Mouse (Mus musculus) erythroblast, embryonic 14.5 days (primary cell): Measurements from ENCODE around the gene Arhgap8. TPM values are rescaled to one million over a fixed set of nuclear protein-coding genes. Genes with fewer than 3 reads are reported as not detected.

Experiments
- H3K27me3 ChIP-seq: 2 replicates; pipeline ENCODE4 v1.6.1; 2012; ENCODE audit warnings: inconsistent platforms; ENCODE audit not compliant: control insufficient read depth
- H3K36me3 ChIP-seq: 2 replicates; pipeline ENCODE4 v1.6.1; 2012; ENCODE audit warnings: mild to moderate bottlenecking, inconsistent platforms; ENCODE audit not compliant: control insufficient read depth
- H3K4me1 ChIP-seq: 2 replicates; pipeline ENCODE4 v1.6.1; 2012; ENCODE audit warnings: inconsistent platforms; ENCODE audit not compliant: control insufficient read depth
- H3K4me3 ChIP-seq: replicated peaks from 2 replicates; pipeline ENCODE3; 2012; ENCODE audit warnings: moderate library complexity, mild to moderate bottlenecking, inconsistent platforms
- H3K9me3 ChIP-seq: 2 replicates; pipeline ENCODE4 v1.6.1; 2012; ENCODE audit warnings: low read length, inconsistent platforms, mixed read lengths; ENCODE audit not compliant: control insufficient read depth
- GATA1 ChIP-seq: IDR thresholded peaks from 2 replicates; pipeline ENCODE4 v1.6.1; 2012; ENCODE audit warnings: low read length, inconsistent platforms, mixed read lengths
- TAL1 ChIP-seq: IDR thresholded peaks from 3 replicates; pipeline ENCODE4 v1.6.1; 2012; ENCODE audit warnings: low read length, inconsistent platforms, mixed read lengths
- polyA plus RNA-seq: library from polyadenylated mRNA; stranded (reverse); fragments of >175 nt; gene quantifications from 2 replicates; pipeline ENCODE4 v1.2.3, GENCODE M21; 2012

Gene Arhgap8
- polyA plus RNA-seq, 1 experiment, result not detected

DNA sequence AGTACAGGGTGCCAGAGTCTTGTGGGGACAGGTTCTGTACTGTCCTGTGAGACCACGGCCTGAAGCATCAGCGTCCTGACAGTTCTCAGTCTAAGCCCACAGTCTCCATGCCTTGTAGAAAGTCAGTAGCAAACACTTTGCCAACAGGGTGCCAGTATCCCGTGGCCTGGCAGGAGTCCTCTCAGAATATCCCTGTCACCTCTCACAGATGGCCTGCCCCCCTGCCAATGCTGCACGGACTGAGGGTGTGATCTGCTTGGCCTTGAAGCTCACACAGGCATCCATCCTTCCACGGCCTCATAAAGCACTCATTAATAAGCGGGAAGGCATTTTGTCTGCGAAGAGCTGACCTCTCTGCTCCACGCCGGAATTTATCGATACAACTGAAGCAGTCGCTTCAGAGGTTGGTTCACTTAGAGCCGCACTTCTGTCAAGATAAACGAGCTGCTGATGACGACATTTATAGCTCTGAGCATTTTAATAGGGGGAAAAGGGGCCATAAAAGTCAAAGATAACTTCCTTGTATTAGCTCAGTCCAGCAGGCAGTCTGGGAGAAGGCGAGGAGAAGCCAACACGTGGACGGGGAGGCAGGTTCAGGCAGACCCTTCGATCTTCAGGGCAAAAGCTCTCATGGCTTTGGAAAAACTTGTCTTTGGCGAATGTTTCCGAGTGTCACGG is 89.6 kb downstream of the Arhgap8 start:
- H3K36me3 ChIP-seq, result no peaks in the 10 kb centered on the region
- H3K4me3 ChIP-seq, result no peak overlapping the region
- H3K9me3 ChIP-seq, result no peaks in the 10 kb centered on the region; the same call in 1 of the 2 replicates
- H3K4me1 ChIP-seq, result no peaks in the 10 kb centered on the region
- H3K27me3 ChIP-seq, result no peaks in the 10 kb centered on the region
- TF ChIP-seq GATA1, result no peak
- TF ChIP-seq TAL1, result no peak

DNA sequence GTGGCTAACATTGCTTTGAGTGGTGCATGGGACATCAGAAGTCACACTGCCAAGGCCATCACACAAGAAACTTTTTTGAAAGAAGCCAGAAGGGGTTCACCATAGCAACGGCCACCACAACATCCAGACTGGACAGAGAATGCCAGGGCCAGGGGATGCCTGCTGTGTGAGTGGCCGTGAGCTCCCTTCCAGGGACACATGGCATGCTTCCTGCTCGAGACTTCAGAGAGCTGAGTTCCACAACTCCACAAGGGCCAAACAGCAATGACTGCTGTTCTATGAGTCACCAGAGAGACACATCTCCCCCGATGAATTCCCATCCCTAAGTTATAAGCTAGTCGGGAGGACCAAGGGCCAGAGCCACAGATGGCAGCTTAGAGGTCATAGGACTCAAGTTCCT is 91.3 kb downstream of the Arhgap8 start:
- H3K4me3 ChIP-seq, result no peak overlapping the region
- H3K27me3 ChIP-seq, result no peaks in the 10 kb centered on the region
- TF ChIP-seq GATA1, result no peak
- TF ChIP-seq TAL1, result no peak
- H3K9me3 ChIP-seq, result no peaks in the 10 kb centered on the region
- H3K36me3 ChIP-seq, result no peaks in the 10 kb centered on the region
- no peaks in the 10 kb centered on the region for H3K4me1 ChIP-seq

DNA sequence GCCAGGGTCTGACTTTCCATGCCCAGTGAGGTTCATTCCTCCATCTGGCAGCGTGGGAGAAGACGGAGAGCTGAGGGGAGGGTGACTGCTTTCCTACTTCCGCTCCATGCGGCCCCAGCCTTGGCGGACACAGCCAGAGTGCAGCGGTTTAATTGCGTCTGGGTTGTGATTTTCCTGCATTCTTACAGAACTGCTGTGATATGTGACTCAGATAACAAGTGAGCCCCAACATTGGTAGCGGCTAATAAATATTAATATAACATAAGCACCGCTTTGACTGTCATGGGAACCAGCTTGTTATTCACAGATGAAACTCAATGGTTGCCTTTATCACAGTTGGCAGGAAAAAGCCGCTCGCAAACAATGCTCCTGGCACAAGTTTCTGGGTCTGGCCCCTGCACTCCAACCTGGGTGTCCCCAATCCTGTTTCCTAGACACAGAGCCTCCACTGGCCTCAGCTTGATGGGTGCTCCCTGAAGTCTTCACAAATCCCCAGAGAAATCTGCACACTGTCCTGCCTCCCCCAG is 93.0 kb downstream of the Arhgap8 start:
- TF ChIP-seq TAL1 (no peak), GATA1 (no peak)
- H3K36me3 ChIP-seq, result no peaks in the 10 kb centered on the region

DNA sequence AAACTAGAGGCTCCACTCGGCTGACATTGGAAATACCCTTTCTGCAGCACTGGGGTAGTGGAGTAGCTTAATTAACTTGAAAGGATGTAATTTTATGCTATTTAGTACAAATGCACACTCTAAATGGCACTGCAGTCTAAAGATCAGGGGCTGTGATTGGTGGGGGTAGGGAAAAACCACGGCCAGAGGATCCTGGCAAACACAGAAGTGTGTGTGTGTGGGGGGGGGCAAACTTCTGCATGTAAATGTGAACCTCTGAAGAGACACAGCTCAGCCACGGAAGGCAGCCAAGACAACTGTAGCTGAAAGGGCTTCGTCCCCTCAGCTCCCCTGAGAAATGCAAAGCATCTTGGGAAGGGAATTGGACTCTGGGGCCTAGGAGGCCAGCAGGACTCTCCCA is 95.3 kb downstream of the Arhgap8 start:
- no peaks in the 10 kb centered on the region for H3K27me3 ChIP-seq
- H3K4me3 ChIP-seq, result no peak overlapping the region
- H3K36me3 ChIP-seq, result no peaks in the 10 kb centered on the region
- TF ChIP-seq TAL1 (no peak), GATA1 (no peak)
- H3K9me3 ChIP-seq, result no peaks in the 10 kb centered on the region
- no peaks in the 10 kb centered on the region for H3K4me1 ChIP-seq

More for the DNA sequence above, 93.0 kb downstream of the Arhgap8 start:
- Histone ChIP-seq H3K9me3 (no peaks in the 10 kb centered on the region), H3K27me3 (no peaks in the 10 kb centered on the region), H3K4me3 (no peak overlapping the region), H3K4me1 (no peaks in the 10 kb centered on the region)

DNA sequence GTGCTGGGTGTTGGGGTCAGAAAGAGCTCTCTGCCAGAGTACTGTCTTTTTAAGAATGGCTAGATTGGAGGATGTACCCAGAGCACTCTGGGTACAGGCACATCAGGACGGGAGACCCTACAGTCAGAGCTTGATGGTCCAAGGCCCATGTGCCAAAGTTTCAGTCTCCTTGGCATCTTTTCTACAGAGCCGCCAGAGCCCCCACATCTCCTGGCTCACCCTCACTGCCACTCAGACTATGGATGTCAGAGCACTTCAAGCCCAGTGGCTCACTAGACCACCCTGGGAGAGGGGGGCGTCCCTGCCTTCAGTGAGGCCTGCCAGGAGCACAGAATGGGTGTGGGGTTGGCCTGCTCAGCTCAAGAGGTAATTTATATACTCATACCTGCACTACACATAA is 97.7 kb downstream of the Arhgap8 start:
- Histone ChIP-seq H3K4me1 (no peaks in the 10 kb centered on the region), H3K4me3 (no peak overlapping the region), H3K36me3 (no peaks in the 10 kb centered on the region), H3K9me3 (no peaks in the 10 kb centered on the region), H3K27me3 (no peaks in the 10 kb centered on the region)
- TF ChIP-seq GATA1, result no peak
- TF ChIP-seq TAL1, result no peak

DNA sequence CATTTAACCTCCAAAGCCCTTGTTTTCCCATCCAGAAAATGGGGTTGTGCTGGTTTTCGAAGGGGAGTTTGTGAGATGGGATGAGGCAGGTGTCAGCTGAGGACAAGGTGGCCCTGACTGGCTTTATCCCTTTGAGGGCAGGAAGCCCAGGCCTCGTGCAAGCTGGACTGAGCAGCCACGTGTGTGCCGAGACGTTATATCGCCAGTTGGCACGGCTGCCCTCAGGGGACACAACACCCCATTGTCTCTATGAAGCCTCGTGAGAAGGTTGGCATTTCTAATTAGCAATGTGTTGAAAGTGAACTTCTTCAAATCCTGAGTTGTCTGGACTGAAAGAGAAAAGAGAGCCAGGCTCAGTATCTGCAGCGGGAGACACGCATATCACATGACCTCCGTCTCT is 98.4 kb downstream of the Arhgap8 start:
- no peaks in the 10 kb centered on the region for H3K36me3 ChIP-seq
- no peak for TF ChIP-seq GATA1
- no peak for TF ChIP-seq TAL1
- no peaks in the 10 kb centered on the region for H3K27me3 ChIP-seq
- no peaks in the 10 kb centered on the region for H3K9me3 ChIP-seq
- H3K4me3 ChIP-seq, result no peak overlapping the region
- no peaks in the 10 kb centered on the region for H3K4me1 ChIP-seq

DNA sequence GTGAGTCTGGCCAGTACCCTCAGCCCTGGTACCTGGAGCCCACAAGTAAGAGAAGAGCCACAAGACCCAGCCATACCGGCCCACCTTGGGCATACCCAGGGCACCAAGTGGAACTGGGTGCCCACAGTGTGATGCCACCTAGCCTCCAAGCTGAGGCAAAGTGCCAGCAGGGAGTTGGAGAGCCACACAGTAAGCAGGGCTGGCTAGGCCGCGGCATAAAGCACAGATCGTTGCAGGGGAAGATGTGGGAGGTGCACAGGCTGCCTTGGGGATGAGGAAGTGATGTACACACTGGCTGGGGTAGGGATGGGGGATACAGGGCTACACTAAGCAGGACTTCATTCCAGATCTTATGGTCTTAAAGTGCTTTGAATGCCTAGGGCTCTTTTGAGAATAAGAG is 101.0 kb downstream of the Arhgap8 start:
- H3K4me1 ChIP-seq, result no peaks in the 10 kb centered on the region
- H3K27me3 ChIP-seq, result no peaks in the 10 kb centered on the region
- H3K9me3 ChIP-seq, result peaks cover 3% of the 10 kb centered on the region; the same call in 1 of the 2 replicates
- H3K4me3 ChIP-seq, result no peak overlapping the region
- H3K36me3 ChIP-seq, result no peaks in the 10 kb centered on the region
- TF ChIP-seq TAL1 (no peak), GATA1 (no peak)

Other genes with a start within 250 kb of the Arhgap8 start
- not detected in 2 replicates for gene Rtl6, start 162.2 kb upstream of the Arhgap8 start, polyA plus RNA-seq
- 0.22 and 0.30 TPM in 2 replicates for gene Prr5, start 50.4 kb upstream of the Arhgap8 start, polyA plus RNA-seq
- 0.01 and 0.04 TPM in 2 replicates for gene Phf21b, start 136.0 kb downstream of the Arhgap8 start, polyA plus RNA-seq
- gene Gm29666, start 200.0 kb downstream of the Arhgap8 start, polyA plus RNA-seq, result 0.01 TPM in 2 replicates
- 1.5 and 2.2 TPM in 2 replicates for gene Nup50, start 203.4 kb downstream of the Arhgap8 start, polyA plus RNA-seq